Mouse (Mus musculus): ENCODE measurements at regions not wholly inside any gene's neighbourhood (a gene's known extent, or its start where the extent isn't known, plus 50 kb on each side); places are given as distances from the start of the nearest gene placed in this dataset.
A peak's percentile ranks its signal among the peaks of the same experiment; 100 is the strongest.

DNA sequence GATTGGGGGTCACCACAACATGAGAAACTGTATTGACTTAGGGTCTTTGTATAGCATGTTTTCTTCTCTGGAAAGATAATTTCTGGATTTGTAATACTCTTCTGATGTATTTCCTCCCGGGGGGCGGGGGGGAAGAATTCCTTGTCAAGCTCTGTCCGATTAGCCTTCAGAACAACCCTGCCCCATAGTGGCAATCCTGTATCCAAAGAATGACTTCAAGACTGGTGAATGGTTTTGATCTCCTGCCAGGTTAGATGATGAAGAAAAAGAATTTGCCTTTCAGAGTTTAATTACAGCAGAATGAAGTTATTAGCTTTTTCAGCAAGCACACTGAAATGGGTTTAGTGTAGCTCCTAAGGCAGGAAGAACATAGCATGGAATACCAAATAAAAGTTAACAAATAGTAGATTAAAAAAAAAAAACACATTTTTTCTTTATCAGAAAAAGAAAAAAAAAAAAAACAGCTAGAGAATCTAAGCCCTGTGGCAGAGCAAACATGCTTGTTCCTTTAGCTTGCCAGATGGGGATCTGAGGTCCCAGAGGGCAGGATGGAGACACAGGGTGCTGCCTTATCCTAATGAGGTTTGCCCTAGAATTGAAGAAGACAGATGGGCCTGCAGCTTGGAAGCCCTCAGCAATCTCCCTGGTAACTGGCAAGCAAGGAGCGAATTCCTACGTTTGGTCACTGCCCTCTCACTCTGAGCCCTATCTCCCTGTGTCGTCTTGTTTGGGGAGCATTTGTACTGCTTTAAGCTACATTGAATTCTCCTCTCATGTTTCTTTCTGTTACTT, 280.9 kb upstream of the Gm9972 start:
- no peak overlapping the region for H3K27ac ChIP-seq (replicated peaks; ENCODE audit: low read depth, low read length)
- ATAC-seq (ENCODE audit: low FRiP score, low TSS enrichment): no peak

DNA sequence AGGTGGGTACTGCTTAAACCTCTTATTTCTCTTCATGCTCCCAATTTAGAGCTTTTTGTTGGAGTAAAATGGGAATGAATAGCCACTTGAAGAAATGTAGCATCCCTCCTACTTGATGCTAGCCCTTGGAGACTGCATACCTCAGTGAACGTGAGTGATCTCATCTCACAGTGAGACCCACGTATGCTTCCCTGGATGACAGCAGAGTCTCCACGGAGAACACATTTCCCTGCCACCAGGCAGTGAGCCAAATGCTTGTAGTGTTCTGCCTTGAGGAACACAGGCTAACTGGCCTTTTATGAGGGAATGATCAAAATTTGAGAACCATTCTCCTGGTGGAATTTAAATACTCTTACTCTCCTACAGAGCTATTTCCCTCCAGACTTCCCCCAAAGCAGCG, 280.1 kb upstream of the Gm9972 start:
- 65% methylated on average over 4 of the region's 4 CpGs for WGBS
- no peaks in the 10 kb centered on the region for H3K4me1 ChIP-seq (ENCODE audit: control insufficient read depth, insufficient read depth, low read length)
- no peak overlapping the region for H3K9ac ChIP-seq (replicated peaks; ENCODE audit: low read length)
- H3K9me3 ChIP-seq (ENCODE audit: control insufficient read depth, low read length): no peaks in the 10 kb centered on the region
- ATAC-seq (ENCODE audit: low FRiP score, low TSS enrichment) (no peak), DNase-seq (peak; percentile 11)
- H3K27ac ChIP-seq (replicated peaks; ENCODE audit: low read depth, low read length): no peak overlapping the region
- no peak overlapping the region for H3K4me2 ChIP-seq (ENCODE audit: low read length)
- H3K36me3 ChIP-seq (ENCODE audit: control insufficient read depth, insufficient read depth, low read length): no peaks in the 10 kb centered on the region
- no peak overlapping the region for H3K4me3 ChIP-seq (replicated peaks; ENCODE audit: low read depth, low read length)
- H3K27me3 ChIP-seq (ENCODE audit: control insufficient read depth, insufficient read depth, low read length): no peaks in the 10 kb centered on the region

More for the DNA sequence above, 280.9 kb upstream of the Gm9972 start:
- Histone ChIP-seq H3K27me3 (ENCODE audit: control insufficient read depth, insufficient read depth, low read length) (no peaks in the 10 kb centered on the region), H3K4me1 (ENCODE audit: control insufficient read depth, insufficient read depth, low read length) (no peaks in the 10 kb centered on the region), H3K4me2 (ENCODE audit: low read length) (no peak overlapping the region), H3K9me3 (ENCODE audit: control insufficient read depth, low read length) (no peaks in the 10 kb centered on the region), H3K4me3 (replicated peaks; ENCODE audit: low read depth, low read length) (no peak overlapping the region), H3K9ac (replicated peaks; ENCODE audit: low read length) (no peak overlapping the region), H3K36me3 (ENCODE audit: control insufficient read depth, insufficient read depth, low read length) (no peaks in the 10 kb centered on the region)
- 67% methylated on average over 6 of the region's 6 CpGs for WGBS
- peak; percentile 28 for DNase-seq

DNA sequence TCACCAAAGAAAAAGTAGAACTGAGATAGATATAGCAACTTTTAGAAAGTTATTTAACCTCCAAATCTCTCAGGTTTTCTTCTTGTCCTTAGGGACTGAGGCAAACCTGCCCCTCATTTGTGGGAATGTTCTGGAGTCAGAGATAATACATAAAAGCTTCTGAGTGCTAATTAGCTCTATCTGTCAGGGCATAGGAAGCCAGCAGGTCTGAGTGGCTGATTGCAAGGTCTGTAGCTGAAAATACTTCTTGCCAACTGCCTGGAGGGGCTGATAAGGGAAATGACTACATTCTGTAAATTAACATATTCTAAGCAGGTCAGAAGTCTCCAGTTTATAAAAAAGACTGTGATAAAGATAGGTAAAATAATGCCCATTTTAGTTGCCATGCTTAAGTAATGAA, 270.3 kb upstream of the Gm9972 start:
- Histone ChIP-seq H3K36me3 (ENCODE audit: control insufficient read depth, insufficient read depth, low read length) (no peaks in the 10 kb centered on the region), H3K4me3 (replicated peaks; ENCODE audit: low read depth, low read length) (no peak overlapping the region), H3K27ac (replicated peaks; ENCODE audit: low read depth, low read length) (no peak overlapping the region), H3K9ac (replicated peaks; ENCODE audit: low read length) (no peak overlapping the region), H3K27me3 (ENCODE audit: control insufficient read depth, insufficient read depth, low read length) (no peaks in the 10 kb centered on the region), H3K4me2 (ENCODE audit: low read length) (no peak overlapping the region), H3K4me1 (ENCODE audit: control insufficient read depth, insufficient read depth, low read length) (no peaks in the 10 kb centered on the region), H3K9me3 (ENCODE audit: control insufficient read depth, low read length) (no peaks in the 10 kb centered on the region)
- DNase-seq (peak; percentile 50), ATAC-seq (ENCODE audit: low FRiP score, low TSS enrichment) (no peak)

DNA sequence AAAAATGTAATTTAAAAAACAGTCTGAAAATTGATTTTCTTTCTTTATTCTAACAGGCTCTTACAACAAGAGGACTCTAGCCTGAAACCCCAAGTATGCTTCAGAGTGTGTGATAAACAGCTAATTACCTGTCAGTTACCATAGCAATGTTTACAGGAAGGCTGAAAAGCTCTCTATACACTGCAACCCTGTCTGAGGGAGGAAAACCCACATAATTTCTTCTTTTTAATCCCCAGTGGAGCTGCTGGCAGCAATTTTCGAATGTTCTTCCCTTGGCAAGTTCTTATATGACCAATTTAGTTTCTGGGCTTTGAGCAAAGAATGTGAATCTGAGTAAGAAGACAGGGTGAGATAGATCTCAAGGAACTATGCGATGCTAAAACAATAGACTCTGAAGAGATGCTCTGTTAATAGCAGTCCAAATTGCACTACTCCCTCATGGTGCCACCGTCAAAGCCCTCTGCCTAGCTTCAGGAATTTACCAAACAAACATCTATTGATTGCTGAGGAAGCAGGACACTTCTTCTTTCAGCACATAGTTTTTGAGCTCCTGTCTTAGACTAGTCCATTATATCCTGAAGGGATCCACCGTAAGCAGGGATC, 260.4 kb upstream of the Gm9972 start:
- Histone ChIP-seq H3K4me1 (ENCODE audit: control insufficient read depth, insufficient read depth, low read length) (no peaks in the 10 kb centered on the region), H3K36me3 (ENCODE audit: control insufficient read depth, insufficient read depth, low read length) (no peaks in the 10 kb centered on the region), H3K9ac (replicated peaks; ENCODE audit: low read length) (no peak overlapping the region), H3K9me3 (ENCODE audit: control insufficient read depth, low read length) (no peaks in the 10 kb centered on the region), H3K4me3 (replicated peaks; ENCODE audit: low read depth, low read length) (no peak overlapping the region), H3K27me3 (ENCODE audit: control insufficient read depth, insufficient read depth, low read length) (no peaks in the 10 kb centered on the region), H3K4me2 (ENCODE audit: low read length) (no peak overlapping the region), H3K27ac (replicated peaks; ENCODE audit: low read depth, low read length) (no peak overlapping the region)
- peak; percentile 10 for DNase-seq
- 72% methylated on average over 4 of the region's 4 CpGs for WGBS
- ATAC-seq (ENCODE audit: low FRiP score, low TSS enrichment): no peak

DNA sequence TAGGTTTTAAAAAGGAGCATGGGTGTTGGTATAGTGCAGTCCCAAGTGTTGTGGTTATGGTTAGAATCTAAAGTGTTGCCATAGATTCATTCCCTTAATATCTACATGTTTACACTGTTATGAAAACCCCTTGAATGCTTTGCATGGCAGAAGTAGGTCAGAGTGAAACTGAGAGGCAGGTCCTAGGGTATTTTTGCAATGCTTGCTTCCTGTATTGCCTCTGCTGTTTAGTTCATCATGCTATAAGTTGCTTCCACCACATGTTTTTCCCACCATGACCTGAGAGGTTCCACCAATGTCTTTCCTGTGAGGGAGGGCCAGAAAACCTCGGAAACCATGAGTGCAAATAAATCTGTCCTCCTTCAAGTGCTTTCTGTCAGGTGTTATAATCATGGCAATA, 224.1 kb upstream of the Gm9972 start:
- Histone ChIP-seq H3K9ac (replicated peaks; ENCODE audit: low read length) (no peak overlapping the region), H3K36me3 (ENCODE audit: control insufficient read depth, insufficient read depth, low read length) (no peaks in the 10 kb centered on the region), H3K27ac (replicated peaks; ENCODE audit: low read depth, low read length) (no peak overlapping the region), H3K27me3 (ENCODE audit: control insufficient read depth, insufficient read depth, low read length) (no peaks in the 10 kb centered on the region), H3K9me3 (ENCODE audit: control insufficient read depth, low read length) (no peaks in the 10 kb centered on the region), H3K4me2 (ENCODE audit: low read length) (no peak overlapping the region), H3K4me1 (ENCODE audit: control insufficient read depth, insufficient read depth, low read length) (no peaks in the 10 kb centered on the region), H3K4me3 (replicated peaks; ENCODE audit: low read depth, low read length) (no peak overlapping the region)
- no peak for ATAC-seq (ENCODE audit: low FRiP score, low TSS enrichment)
- WGBS: 88% methylated on average over 1 of the region's 1 CpGs
- no peak for DNase-seq

DNA sequence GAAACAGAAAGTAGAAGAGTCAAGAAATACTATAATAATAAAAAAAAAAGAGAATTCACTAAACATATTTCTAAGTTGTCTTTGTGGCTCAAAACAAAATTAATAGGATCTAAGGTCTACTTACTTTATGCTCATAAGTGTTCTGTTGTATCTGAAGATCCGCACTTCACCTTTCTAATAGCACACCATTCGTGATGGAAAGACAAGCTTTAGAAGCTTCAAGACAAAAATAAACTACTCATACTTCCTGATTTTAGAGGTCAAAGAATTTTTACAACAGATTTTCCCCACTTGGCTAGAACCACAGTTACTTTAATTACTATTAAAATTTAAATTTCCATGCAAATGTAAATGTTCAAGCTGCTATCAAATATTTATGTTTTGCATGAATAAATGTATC, 219.8 kb upstream of the Gm9972 start:
- H3K9me3 ChIP-seq (ENCODE audit: control insufficient read depth, low read length): no peaks in the 10 kb centered on the region
- H3K27ac ChIP-seq (replicated peaks; ENCODE audit: low read depth, low read length): no peak overlapping the region
- DNase-seq (no peak), ATAC-seq (ENCODE audit: low FRiP score, low TSS enrichment) (no peak)
- no peak overlapping the region for H3K4me2 ChIP-seq (ENCODE audit: low read length)
- H3K36me3 ChIP-seq (ENCODE audit: control insufficient read depth, insufficient read depth, low read length): no peaks in the 10 kb centered on the region
- no peaks in the 10 kb centered on the region for H3K27me3 ChIP-seq (ENCODE audit: control insufficient read depth, insufficient read depth, low read length)
- H3K4me1 ChIP-seq (ENCODE audit: control insufficient read depth, insufficient read depth, low read length): no peaks in the 10 kb centered on the region
- H3K9ac ChIP-seq (replicated peaks; ENCODE audit: low read length): no peak overlapping the region
- H3K4me3 ChIP-seq (replicated peaks; ENCODE audit: low read depth, low read length): no peak overlapping the region
- WGBS: 91% methylated on average over 2 of the region's 2 CpGs

DNA sequence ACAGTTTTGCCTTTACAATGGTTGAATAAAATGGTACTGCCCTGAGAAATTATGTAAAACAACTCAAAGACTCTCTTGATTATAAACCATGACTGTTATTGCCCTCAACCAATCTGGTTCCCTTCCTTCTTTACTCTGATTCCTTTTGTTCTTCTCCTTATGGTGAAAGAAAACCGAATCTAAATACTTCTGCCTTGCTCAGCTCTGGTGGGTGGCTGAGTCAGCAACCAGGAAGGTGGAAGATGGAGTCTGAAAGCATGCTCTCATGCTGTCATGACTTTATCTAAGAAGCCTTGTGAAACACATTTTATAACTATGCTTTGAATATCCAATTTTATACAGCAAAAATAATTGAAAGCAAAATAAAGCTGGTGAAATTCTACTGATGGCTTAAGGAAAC, 212.7 kb upstream of the Gm9972 start:
- DNase-seq (no peak), ATAC-seq (ENCODE audit: low FRiP score, low TSS enrichment) (no peak)
- WGBS: 58% methylated on average over 1 of the region's 1 CpGs
- H3K27me3 ChIP-seq (ENCODE audit: control insufficient read depth, insufficient read depth, low read length): no peaks in the 10 kb centered on the region
- H3K4me1 ChIP-seq (ENCODE audit: control insufficient read depth, insufficient read depth, low read length): no peaks in the 10 kb centered on the region
- H3K36me3 ChIP-seq (ENCODE audit: control insufficient read depth, insufficient read depth, low read length): no peaks in the 10 kb centered on the region
- H3K4me3 ChIP-seq (replicated peaks; ENCODE audit: low read depth, low read length): no peak overlapping the region
- no peak overlapping the region for H3K9ac ChIP-seq (replicated peaks; ENCODE audit: low read length)
- no peak overlapping the region for H3K4me2 ChIP-seq (ENCODE audit: low read length)
- no peaks in the 10 kb centered on the region for H3K9me3 ChIP-seq (ENCODE audit: control insufficient read depth, low read length)
- H3K27ac ChIP-seq (replicated peaks; ENCODE audit: low read depth, low read length): no peak overlapping the region

DNA sequence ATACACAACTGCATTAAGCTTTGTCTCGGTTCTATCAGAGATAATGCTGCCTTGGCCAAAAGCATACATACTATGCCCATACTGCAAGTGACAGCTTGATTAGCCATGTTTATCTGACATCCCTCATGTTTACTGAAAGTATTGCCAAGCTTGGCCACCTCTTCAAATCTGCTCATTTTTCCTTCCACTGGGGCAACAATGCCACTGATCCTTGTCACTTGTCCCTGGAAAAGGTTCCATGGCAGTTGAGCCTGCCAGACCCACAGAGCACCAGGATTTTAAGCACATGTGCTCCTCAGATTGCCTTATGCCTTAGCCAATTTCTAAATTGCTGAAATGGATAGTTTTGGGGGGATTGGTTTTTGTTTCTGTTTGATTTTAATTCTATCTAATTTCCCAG, 189.8 kb upstream of the Gm9972 start:
- H3K27me3 ChIP-seq (ENCODE audit: control insufficient read depth, insufficient read depth, low read length): no peaks in the 10 kb centered on the region
- no peaks in the 10 kb centered on the region for H3K36me3 ChIP-seq (ENCODE audit: control insufficient read depth, insufficient read depth, low read length)
- no peak for ATAC-seq (ENCODE audit: low FRiP score, low TSS enrichment)
- no peaks in the 10 kb centered on the region for H3K9me3 ChIP-seq (ENCODE audit: control insufficient read depth, low read length)
- no peak overlapping the region for H3K4me3 ChIP-seq (replicated peaks; ENCODE audit: low read depth, low read length)
- no peak overlapping the region for H3K4me2 ChIP-seq (ENCODE audit: low read length)
- no peak for DNase-seq
- H3K9ac ChIP-seq (replicated peaks; ENCODE audit: low read length): no peak overlapping the region
- 93% methylated on average over 1 of the region's 1 CpGs for WGBS
- no peaks in the 10 kb centered on the region for H3K4me1 ChIP-seq (ENCODE audit: control insufficient read depth, insufficient read depth, low read length)
- H3K27ac ChIP-seq (replicated peaks; ENCODE audit: low read depth, low read length): no peak overlapping the region

DNA sequence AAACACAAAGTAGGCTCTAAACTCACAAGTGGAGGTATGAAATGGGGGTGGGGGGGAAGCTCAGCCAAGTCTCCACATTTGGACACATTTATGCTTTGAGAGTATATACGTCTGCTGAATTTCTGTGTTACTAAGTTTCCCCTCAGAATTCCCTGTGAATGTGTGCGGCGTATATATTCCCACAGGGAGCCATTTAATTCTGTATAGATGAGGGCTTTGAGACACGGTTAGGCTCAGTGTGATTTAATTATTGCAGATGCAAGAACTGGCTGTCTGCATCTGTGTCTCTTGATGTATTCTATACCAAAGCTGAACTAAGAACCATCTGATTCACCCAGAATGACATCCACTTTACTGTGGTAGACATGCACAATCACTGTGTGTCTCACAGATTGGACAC, 181.1 kb upstream of the Gm9972 start:
- DNase-seq: peak; percentile 6
- no peak for ATAC-seq (ENCODE audit: low FRiP score, low TSS enrichment)
- no peak overlapping the region for H3K9ac ChIP-seq (replicated peaks; ENCODE audit: low read length)
- H3K4me3 ChIP-seq (replicated peaks; ENCODE audit: low read depth, low read length): no peak overlapping the region
- no peaks in the 10 kb centered on the region for H3K27me3 ChIP-seq (ENCODE audit: control insufficient read depth, insufficient read depth, low read length)
- no peak overlapping the region for H3K27ac ChIP-seq (replicated peaks; ENCODE audit: low read depth, low read length)
- H3K4me1 ChIP-seq (ENCODE audit: control insufficient read depth, insufficient read depth, low read length): no peaks in the 10 kb centered on the region
- H3K9me3 ChIP-seq (ENCODE audit: control insufficient read depth, low read length): no peaks in the 10 kb centered on the region
- no peak overlapping the region for H3K4me2 ChIP-seq (ENCODE audit: low read length)
- WGBS: 66% methylated on average over 4 of the region's 4 CpGs
- H3K36me3 ChIP-seq (ENCODE audit: control insufficient read depth, insufficient read depth, low read length): no peaks in the 10 kb centered on the region

Data from midbrain, embryonic 14.5 days (tissue).